Mouse (Mus musculus) bone marrow, adult 2 months (tissue): ENCODE measurements around the gene Arhgap45. TPM values are rescaled to one million over a fixed set of nuclear protein-coding genes. Genes with fewer than 3 reads are reported as not detected.

Experiments
- H3K27ac ChIP-seq: fragments of 200-500 bp; 2 replicates; pipeline ENCODE4 v1.5.1; 2012; ENCODE audit warnings: low read depth, mild to moderate bottlenecking, control low read depth, inconsistent platforms, low read length; ENCODE audit not compliant: control insufficient read depth, poor library complexity, insufficient read depth
- H3K4me1 ChIP-seq: fragments of 200-500 bp; 2 replicates; pipeline ENCODE4 v1.6.1; 2011; ENCODE audit warnings: low read length; ENCODE audit not compliant: control insufficient read depth, insufficient read depth
- H3K4me3 ChIP-seq: fragments of 200-500 bp; replicated peaks from 2 replicates; pipeline ENCODE3; 2011; ENCODE audit warnings: mild to moderate bottlenecking, low read depth, low read length, control low read depth; ENCODE audit not compliant: control insufficient read depth
- CTCF ChIP-seq: fragments of 200-500 bp; IDR thresholded peaks from 2 replicates; pipeline ENCODE4 v1.5.1; 2011; ENCODE audit warnings: low read length, control low read depth; ENCODE audit not compliant: control insufficient read depth, insufficient read depth
- POLR2A ChIP-seq: fragments of 200-500 bp; IDR thresholded peaks from 2 replicates; pipeline ENCODE4 v1.6.1; 2011; ENCODE audit warnings: low read depth, mild to moderate bottlenecking, control low read depth, low read length, borderline replicate concordance; ENCODE audit not compliant: control insufficient read depth
- WGBS: fragments of 180-500 bp; shearing (Covaris S2); methylation state at CpG from one replicate; pipeline ENCODE4 v1.1.7; 2018; 5-methylcytosine and 5-hydroxymethylcytosine counted together
- polyA plus RNA-seq: library from polyadenylated mRNA; stranded (reverse); fragments of >200 nt; gene quantifications from 2 replicates; pipeline ENCODE4 v1.2.4, GENCODE M21; 2011; ENCODE audit warnings: low replicate concordance; ENCODE audit not compliant: missing spikeins, insufficient read depth, insufficient read length

The Arhgap45 gene
- polyA plus RNA-seq, 1 experiment: 291 TPM

DNA sequence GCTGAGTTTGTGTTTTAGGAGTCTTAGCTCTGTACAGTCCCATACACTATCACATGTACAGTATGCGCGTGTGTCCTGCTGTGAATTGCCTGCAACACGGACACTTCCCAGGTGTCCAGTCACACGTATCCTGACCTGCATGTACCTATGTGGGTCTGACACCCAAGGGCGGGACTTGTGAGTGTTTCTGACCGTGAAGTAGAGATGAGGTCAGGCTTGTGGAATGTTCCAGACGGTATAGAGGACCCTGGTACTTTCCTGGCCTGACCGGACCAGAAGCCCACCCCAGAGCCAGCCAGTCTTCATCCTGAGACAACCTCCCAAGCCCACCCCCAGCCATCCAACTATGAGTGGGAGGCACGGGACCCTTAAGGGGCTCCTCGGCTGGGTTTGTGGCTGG, 870 bp upstream of the Arhgap45 start:
- 88% methylated on average over 10 of the region's 10 CpGs for WGBS
- no peak for TF ChIP-seq CTCF
- TF ChIP-seq POLR2A: no peak

DNA sequence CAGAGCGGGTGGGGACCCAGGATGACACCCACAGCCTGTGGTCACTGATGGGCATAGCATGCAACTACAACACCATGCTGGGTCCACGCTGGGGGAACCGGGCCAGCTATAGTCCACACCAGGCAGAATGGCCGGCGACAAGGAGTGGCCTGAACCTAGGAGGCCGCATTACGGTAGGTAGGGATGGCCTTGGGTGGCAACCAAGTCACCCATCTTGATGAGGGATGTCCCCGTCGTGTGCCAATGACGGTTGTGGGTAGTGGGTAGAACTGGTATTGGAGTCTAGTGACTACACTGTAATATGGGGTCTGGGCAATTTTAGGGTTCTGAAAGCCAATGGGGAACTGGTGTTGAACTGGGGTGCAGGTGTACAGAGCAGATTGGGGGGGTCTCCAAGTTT, 478 bp downstream of the Arhgap45 start:
- peaks cover 7% of the 10 kb centered on the region for H3K4me1 ChIP-seq
- peak overlapping the region; percentile 92 for H3K4me3 ChIP-seq
- WGBS: 3% methylated on average over 10 of the region's 10 CpGs
- no peak for TF ChIP-seq CTCF
- no peak for TF ChIP-seq POLR2A
- H3K27ac ChIP-seq: peak overlapping the region; percentile 89

More for the DNA sequence above, 870 bp upstream of the Arhgap45 start:
- H3K4me3 ChIP-seq: no peak overlapping the region
- H3K4me1 ChIP-seq: peaks cover 7% of the 10 kb centered on the region; the same call in 1 of the 2 replicates
- peak overlapping the region; percentile 60; the same call in 1 of the 2 replicates for H3K27ac ChIP-seq

DNA sequence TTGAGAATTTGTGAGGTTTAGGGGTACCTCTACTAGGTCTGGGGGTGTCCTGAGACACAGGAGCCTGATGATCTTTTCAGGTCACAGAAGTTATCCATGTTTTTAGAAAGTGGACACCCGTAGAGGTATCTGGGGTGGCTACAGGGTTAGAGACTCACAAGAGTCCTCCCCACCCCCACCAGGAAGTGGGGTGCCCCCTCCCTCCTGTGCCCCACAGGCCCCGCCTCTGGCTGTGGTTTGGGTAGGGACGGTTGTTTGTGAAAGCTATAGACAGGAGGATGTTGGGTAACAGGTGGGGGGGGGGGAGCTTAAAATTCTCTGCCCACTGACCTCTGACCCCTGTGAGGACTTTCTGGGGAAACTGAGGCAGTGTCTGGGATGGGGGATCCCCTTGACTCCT, 908 bp downstream of the Arhgap45 start:
- H3K4me1 ChIP-seq: peaks cover 8% of the 10 kb centered on the region
- TF ChIP-seq CTCF (no peak), POLR2A (no peak)
- peak overlapping the region; percentile 98 for H3K27ac ChIP-seq

DNA sequence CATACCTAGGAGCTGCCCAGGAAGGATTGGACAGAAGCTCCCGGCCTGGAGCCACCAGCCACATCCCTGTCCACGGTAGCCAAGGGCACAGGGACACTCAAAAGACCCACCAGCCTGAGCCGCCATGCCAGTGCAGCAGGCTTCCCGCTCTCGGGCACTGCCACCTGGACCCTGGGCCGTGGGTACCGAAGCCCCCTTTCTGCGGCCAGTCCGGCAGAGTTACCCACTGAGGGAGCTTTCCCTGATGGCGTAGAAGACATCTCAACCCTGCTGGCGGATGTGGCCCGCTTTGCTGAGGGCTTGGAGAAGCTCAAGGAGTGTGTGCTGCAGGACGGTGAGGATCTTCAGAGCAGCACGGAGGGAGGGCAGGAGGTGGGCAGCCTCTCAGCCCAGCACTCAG, 1.3 kb downstream of the Arhgap45 start:
- TF ChIP-seq CTCF: 0 out of 2 replicates have a peak, but pooled peaks have one; percentile 17
- TF ChIP-seq POLR2A: no peak; the same call in 1 of the 2 replicates
- Histone ChIP-seq H3K27ac (peak overlapping the region; percentile 98), H3K4me1 (peaks cover 8% of the 10 kb centered on the region), H3K4me3 (peak overlapping the region; percentile 81)
- 7% methylated on average over 14 of the region's 14 CpGs for WGBS

More for the DNA sequence above, 908 bp downstream of the Arhgap45 start:
- WGBS: 4% methylated on average over 3 of the region's 3 CpGs
- H3K4me3 ChIP-seq: peak overlapping the region; percentile 92

DNA sequence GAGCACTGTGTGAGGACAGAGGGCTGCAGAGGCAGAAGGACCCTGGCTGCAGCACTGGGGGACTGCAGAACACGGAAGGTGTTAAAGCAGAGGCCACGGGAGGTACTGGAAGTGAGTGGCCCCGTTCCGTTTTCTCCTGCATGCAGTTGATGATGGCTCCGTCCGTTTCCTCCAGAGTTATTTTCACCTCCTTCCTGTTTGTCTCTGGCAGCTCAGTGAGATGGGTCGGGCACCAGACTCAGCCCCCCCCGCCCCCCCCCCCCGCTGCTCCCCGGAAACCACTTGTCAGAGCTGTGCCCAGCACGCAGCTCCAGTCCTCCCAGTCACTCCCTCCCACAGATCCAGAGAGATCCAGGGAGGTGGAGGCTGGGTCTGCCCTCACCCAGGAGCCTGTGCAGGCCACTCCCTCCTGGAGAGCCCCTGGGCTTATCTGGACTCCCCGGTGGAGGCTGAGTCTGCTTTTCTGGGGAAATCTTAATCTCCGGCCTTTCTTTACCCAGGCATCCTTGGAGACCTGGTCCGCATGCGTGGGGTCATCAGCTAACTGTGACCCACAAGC, 2.4 kb downstream of the Arhgap45 start:
- 6% methylated on average over 15 of the region's 15 CpGs for WGBS
- Histone ChIP-seq H3K4me3 (peak overlapping the region; percentile 82), H3K4me1 (peaks cover 8% of the 10 kb centered on the region), H3K27ac (peak overlapping the region; percentile 92)
- TF ChIP-seq CTCF (0 out of 2 replicates have a peak, but pooled peaks have one; percentile 13), POLR2A (peak; percentile 40; the same call in 1 of the 2 replicates)

DNA sequence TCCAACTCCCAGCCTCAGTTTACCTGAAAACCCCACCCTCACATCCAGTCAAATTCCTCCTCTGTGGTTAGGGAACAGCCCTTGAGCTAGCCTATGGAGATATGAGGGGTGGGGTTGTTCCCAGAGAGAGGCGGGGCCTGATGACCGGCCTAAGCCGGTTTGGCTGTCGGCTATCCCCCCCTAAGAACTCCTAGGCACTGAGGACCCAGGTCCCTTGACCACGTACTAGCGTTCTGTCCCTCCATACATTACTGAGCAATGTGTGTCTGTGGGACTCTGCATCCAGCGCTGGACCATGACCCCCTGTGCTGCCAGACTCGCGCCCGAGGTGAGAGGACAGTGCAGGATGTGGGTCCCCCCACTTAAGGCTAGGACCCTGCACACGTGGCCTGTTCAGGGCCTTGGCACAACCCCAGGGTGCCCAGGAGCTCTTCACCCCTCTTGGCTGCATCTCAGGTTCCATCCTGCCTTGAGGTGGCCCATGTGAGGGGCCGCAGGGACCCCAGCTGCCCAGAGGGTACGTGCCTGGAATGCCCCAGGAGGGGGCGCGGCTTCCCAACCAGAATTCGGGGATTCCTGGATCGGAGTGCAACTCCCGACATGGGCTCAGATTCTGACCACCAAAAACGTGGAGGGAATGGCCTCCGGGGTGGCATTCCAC, 3.1 kb downstream of the Arhgap45 start:
- 73% methylated on average over 20 of the region's 20 CpGs for WGBS
- Histone ChIP-seq H3K4me1 (peaks cover 10% of the 10 kb centered on the region), H3K27ac (peak overlapping the region; percentile 92), H3K4me3 (peak overlapping the region; percentile 60)
- TF ChIP-seq CTCF (no peak), POLR2A (no peak)

DNA sequence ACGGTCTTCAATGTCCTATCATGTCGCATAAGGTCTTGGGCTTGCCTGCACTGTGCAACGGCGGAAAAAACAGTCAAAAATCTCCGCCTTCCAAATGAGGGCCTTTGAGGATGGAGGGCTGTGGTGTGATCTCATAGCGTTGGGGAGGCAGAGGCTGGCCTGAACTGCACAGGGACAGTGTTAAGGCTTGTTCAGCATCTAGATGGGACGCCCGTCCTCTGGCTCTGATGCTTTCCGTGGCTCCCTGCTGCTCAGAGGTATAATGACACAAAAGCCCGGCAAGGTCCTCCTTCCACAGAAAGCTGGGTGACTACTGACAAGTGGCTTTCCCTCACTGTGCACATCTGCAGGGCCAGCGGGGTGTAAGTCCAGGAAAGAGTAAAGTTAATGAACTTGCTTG, 3.7 kb downstream of the Arhgap45 start:
- Histone ChIP-seq H3K4me1 (peaks cover 11% of the 10 kb centered on the region), H3K4me3 (no peak overlapping the region), H3K27ac (no peak overlapping the region)
- TF ChIP-seq CTCF (no peak), POLR2A (no peak)
- 82% methylated on average over 11 of the region's 11 CpGs for WGBS

DNA sequence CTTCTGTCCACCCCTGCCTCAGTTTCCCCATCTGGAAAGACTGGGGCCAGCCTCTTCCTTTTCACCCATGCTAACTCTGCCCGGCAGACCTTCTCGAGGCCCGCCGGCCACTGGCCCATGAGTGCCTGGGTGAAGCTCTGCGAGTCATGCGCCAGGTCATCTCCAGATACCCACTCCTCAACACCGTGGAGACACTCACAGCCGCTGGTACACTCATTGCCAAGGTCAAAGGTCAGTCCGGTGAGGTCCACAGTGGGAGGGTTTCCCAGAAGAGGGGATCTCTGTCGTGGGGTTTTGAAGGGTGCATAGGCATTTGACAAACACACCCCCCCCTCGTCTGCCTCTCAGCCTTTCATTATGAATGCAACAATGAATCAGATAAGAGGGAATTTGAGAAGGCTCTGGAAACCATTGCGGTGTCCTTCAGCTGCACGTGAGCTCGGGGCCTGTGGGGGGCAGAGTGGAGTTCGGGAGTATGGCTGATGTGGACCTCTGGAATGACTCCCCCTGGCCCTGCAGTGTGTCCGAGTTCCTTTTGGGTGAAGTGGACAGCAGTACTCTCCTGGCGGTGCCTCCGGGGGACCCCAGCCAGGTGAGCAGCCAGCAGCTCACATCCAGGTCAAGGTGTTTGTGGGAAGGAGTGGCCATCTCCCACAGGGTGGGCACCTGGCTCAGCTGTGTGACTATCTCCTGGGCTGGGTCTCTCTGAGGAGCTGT, 4.3 kb downstream of the Arhgap45 start:
- no peak overlapping the region for H3K4me3 ChIP-seq
- no peak overlapping the region for H3K27ac ChIP-seq
- 82% methylated on average over 18 of the region's 18 CpGs for WGBS
- peak; percentile 26; the same call in 1 of the 2 replicates for TF ChIP-seq POLR2A
- no peak for TF ChIP-seq CTCF
- peaks cover 11% of the 10 kb centered on the region for H3K4me1 ChIP-seq
